Mouse (Mus musculus) intestine, embryonic 16.5 days (tissue): Measurements from ENCODE around the gene Xirp1. TPM values are rescaled to one million over a fixed set of nuclear protein-coding genes. Genes with fewer than 3 reads are reported as not detected.
A peak's percentile ranks its signal among the peaks of the same experiment; 100 is the strongest.

Source experiments
- ATAC-seq: fragments of 200-750 bp; cut with Nextera tagmentation; 2 replicates; pipeline ENCODE4 v1.8.0; 2017; ENCODE audit warnings: moderate TSS enrichment, moderate library complexity
- H3K27ac ChIP-seq: fragments of 300-500 bp; sonication (generic); 2 replicates; pipeline ENCODE4 v1.5.1; 2014; ENCODE audit warnings: mild to moderate bottlenecking, low read length
- H3K27me3 ChIP-seq: fragments of 300-500 bp; sonication (generic); replicated peaks from 2 replicates; pipeline ENCODE4 v1.6.1; 2014; ENCODE audit warnings: low read length, control low read depth, mixed read lengths; ENCODE audit not compliant: control insufficient read depth, insufficient read depth
- H3K36me3 ChIP-seq: fragments of 300-500 bp; sonication (generic); 2 replicates; pipeline ENCODE4 v1.6.1; 2014; ENCODE audit warnings: low read length, control low read depth; ENCODE audit not compliant: control insufficient read depth, insufficient read depth
- H3K4me1 ChIP-seq: fragments of 300-500 bp; sonication (generic); 2 replicates; pipeline ENCODE4 v1.6.1; 2014; ENCODE audit warnings: low read length, control low read depth, mixed read lengths; ENCODE audit not compliant: control insufficient read depth, insufficient read depth
- H3K4me2 ChIP-seq: fragments of 300-500 bp; sonication (generic); 2 replicates; pipeline ENCODE4 v1.6.1; 2014; ENCODE audit warnings: low read depth, low read length, control low read depth
- H3K4me3 ChIP-seq: fragments of 300-500 bp; sonication (generic); 2 replicates; pipeline ENCODE4 v1.5.1; 2014; ENCODE audit warnings: mild to moderate bottlenecking, low read length
- H3K9ac ChIP-seq: fragments of 300-500 bp; sonication (generic); 2 replicates; pipeline ENCODE4 v1.6.1; 2014; ENCODE audit warnings: low read depth, low read length
- H3K9me3 ChIP-seq: fragments of 300-500 bp; sonication (generic); 2 replicates; pipeline ENCODE4 v1.6.1; 2016; ENCODE audit warnings: low read length, control low read depth; ENCODE audit not compliant: control insufficient read depth
- WGBS: fragments of 180-500 bp; shearing (Covaris S2); extraction: QIAGEN DNeasy Blood & Tissue Kit; methylation state at CpG from one replicate; pipeline ENCODE4 v1.1.7; 2014; 5-methylcytosine and 5-hydroxymethylcytosine counted together
- polyA plus RNA-seq: library from polyadenylated mRNA; unstranded; fragments of >200 nt; fragmentation: Nextera tagmentation; extraction: Ambion mirVana; gene quantifications from 2 replicates; pipeline ENCODE4 v1.2.1, GENCODE M21; 2015

Xirp1 gene
- polyA plus RNA-seq, 1 experiment from 2014 or later: 0.06 TPM

DNA sequence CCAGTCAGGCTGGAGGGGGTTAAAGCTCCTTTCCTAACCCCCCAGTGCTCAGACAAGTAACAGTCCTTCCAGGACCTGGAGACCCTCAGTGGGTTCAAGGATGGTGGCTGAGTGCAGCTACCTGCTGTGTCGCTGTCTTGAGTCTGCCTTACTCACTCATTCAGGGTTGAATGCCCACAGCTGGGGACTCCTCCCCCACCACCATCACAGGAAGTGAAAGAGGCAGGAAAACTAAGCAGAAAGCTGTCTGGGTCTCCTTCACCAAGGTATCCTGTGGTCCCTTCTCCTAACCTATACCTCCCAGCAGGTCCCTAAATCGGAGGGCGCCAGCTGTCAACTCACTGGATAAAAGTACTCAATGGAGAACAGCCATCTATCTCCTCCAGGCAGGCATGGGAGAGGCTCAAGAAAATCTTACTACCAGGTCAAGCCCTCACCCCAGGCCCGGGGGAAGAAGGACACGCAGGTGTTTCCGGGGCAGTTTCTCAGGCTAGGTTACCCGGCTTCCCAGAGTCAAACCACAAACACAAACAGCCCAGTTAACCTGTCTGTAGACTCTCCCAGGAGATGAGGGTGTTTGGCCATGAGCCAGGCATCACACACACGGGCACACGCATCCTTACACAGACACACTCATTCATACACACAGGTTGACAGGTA lies 45.1 kb downstream of the Xirp1 start:
- no peak for ATAC-seq
- no peaks in the 10 kb centered on the region for H3K9me3 ChIP-seq
- H3K4me2 ChIP-seq: no peak overlapping the region
- peaks cover 9% of the 10 kb centered on the region for H3K36me3 ChIP-seq
- no peak overlapping the region for H3K9ac ChIP-seq
- H3K4me3 ChIP-seq: no peak overlapping the region
- 60% methylated on average over 9 of the region's 9 CpGs for WGBS
- no peaks in the 10 kb centered on the region for H3K27me3 ChIP-seq
- H3K27ac ChIP-seq: no peak overlapping the region
- peaks cover 60% of the 10 kb centered on the region for H3K4me1 ChIP-seq

DNA sequence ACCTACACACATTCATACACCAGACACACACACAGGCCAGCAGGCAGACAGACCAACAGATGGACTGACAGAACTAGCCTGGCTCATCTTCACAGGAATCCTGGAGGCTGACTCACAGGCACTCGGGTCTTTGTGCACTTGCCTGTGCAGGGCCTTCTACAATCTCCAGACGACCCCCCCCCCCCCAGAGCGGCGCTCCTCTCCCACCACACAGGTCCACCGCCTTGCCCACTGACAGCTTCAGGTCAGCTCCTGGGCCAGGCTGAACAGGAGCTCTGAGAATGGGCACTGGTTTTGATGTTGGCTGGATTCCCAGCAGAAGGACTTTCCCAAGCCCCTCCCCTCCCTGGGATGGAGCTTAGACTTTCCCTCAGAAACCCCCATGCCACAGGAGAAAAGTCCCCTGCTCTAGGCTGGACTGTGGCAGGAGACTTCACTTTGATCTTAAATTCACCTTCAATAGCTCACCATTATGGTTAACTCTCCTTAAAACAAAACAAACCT lies 45.8 kb downstream of the Xirp1 start:
- Histone ChIP-seq H3K4me3 (no peak overlapping the region), H3K4me1 (peaks cover 56% of the 10 kb centered on the region), H3K9ac (peak overlapping the region; percentile 33; the same call in 1 of the 2 replicates), H3K9me3 (no peaks in the 10 kb centered on the region), H3K27me3 (no peaks in the 10 kb centered on the region), H3K27ac (peak overlapping the region; percentile 38; the same call in 1 of the 2 replicates), H3K36me3 (peaks cover 13% of the 10 kb centered on the region), H3K4me2 (no peak overlapping the region)
- no peak for ATAC-seq
- WGBS: 36% methylated on average over 5 of the region's 5 CpGs

DNA sequence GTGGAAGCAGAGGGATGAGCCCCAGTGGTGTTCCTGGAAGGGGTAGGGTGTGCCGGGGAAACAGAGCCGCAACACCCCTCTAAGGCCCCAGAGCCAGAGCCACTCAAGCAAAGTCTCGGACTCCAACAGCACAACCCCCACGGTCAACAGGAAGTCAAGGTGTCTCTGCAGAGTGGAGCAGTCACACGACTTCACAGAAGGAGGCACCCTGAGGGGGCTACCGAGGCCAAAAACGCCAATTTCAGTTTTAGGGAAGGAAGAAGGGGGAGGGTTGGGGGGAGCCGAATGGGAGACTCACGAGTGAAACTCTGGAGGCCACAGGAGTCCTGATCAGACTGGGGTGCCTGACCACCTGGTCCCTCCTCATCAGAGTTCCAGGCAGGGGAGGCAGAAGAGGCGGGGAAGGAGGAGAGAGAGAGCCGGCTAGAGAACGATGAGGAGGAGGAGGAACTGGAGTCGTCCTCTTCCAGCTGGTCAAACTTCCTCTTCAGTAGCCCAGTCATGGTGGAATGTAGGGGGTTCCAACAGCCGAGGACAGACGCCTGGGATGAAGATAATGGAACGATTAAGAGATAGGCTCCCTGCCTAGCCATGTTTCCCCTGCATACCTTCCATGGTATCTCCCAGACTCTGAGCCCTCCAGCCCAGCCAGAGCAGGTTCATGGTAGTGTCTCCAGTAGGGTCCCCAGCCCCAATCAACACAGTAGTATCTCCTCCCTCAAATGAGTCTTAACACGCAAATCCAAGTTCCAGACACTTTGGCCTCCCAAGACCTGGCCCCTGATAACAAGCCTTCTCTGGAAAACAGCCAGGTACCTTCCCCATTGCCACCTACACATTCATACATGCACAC lies 46.5 kb downstream of the Xirp1 start:
- H3K9ac ChIP-seq: no peak overlapping the region; the same call in 1 of the 2 replicates

DNA sequence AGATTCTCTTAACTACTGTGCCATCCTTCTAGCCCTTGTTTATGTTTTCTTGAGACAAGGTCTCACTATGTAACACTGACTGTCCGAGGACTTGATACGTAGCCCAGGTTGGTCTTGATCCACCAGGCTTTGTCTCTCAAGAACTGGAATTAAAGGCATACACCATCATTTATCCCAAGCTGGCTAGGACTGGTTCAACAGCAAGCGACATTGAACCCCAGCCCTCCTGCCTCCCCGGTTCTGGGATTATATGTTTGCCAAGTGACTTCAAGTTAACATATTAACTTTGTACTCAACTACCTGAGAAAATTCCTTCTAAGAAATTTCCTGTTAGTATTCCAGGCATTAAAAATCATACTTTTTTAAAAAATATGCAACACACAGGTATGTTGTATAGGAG lies 48.1 kb downstream of the Xirp1 start:
- Histone ChIP-seq H3K27ac (no peak overlapping the region), H3K4me1 (peaks cover 35% of the 10 kb centered on the region), H3K4me2 (no peak overlapping the region), H3K27me3 (no peaks in the 10 kb centered on the region), H3K36me3 (peaks cover 13% of the 10 kb centered on the region), H3K4me3 (no peak overlapping the region), H3K9ac (no peak overlapping the region), H3K9me3 (no peaks in the 10 kb centered on the region)
- ATAC-seq: no peak
- WGBS: 83% methylated on average over 4 of the region's 4 CpGs

More for the DNA sequence above, 46.5 kb downstream of the Xirp1 start:
- peak overlapping the region; percentile 38; the same call in 1 of the 2 replicates for H3K27ac ChIP-seq
- H3K9me3 ChIP-seq: no peaks in the 10 kb centered on the region
- peaks cover 13% of the 10 kb centered on the region for H3K36me3 ChIP-seq
- WGBS: 38% methylated on average over 17 of the region's 17 CpGs
- H3K27me3 ChIP-seq: no peaks in the 10 kb centered on the region
- H3K4me1 ChIP-seq: peaks cover 49% of the 10 kb centered on the region
- no peak overlapping the region for H3K4me2 ChIP-seq
- ATAC-seq: no peak
- H3K4me3 ChIP-seq: no peak overlapping the region

DNA sequence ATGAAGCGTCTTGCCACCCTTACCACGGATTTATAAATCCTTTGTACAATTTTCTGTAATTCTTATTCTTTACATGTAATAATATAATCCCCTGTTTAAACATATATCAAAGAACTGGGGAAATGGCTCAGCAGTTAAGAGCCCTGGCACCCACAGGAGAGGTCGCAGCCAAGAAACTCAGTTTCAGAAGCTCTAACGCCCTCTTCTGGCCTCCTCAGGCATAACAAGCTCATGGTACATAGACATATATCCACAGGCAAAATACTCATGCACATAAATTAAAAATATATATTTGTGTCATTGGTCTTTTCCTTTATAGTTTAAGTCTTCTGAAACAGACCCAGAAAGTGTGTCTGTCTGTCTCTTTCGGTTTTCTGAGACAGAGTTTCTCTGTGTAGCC lies 48.8 kb downstream of the Xirp1 start:
- no peak overlapping the region for H3K4me2 ChIP-seq
- no peak for ATAC-seq
- no peak overlapping the region for H3K4me3 ChIP-seq

DNA sequence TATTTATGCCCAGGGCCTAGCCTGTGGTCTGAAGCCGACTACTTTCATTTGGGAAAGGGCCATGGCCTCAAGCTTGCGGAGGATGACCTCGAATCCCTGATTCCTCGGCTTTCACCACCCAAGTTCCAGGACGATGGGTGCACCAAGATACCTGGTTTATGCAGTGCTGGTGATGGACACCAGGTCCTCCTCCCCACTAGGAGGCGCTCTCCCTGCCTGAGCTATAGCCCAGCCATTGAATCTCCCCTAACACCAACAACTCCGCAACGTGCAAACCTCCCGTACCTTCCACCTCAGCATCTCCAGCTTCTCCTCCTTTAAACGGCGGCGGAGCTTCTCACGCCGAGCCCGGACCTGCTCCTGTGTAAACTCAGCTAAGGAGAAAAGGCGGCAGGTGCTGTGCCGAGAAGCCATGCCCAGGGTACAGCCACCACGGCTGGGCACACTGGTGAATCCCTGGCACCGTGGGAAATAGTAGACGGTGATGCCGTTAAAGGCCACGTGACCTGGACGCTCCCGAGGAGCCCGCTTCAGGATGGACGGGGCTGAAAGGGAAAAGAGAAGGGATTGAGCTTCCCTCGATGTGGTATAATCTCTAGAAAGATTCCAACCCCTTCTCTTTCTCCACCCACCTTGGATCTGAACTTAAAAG lies 49.4 kb downstream of the Xirp1 start:
- H3K4me3 ChIP-seq: no peak overlapping the region
- H3K27ac ChIP-seq: no peak overlapping the region
- H3K27me3 ChIP-seq: no peaks in the 10 kb centered on the region
- no peak overlapping the region for H3K9ac ChIP-seq
- H3K9me3 ChIP-seq: no peaks in the 10 kb centered on the region
- no peak for ATAC-seq
- H3K36me3 ChIP-seq: peaks cover 13% of the 10 kb centered on the region
- 92% methylated on average over 27 of the region's 27 CpGs for WGBS
- H3K4me1 ChIP-seq: peaks cover 29% of the 10 kb centered on the region
- H3K4me2 ChIP-seq: no peak overlapping the region

More for the DNA sequence above, 48.8 kb downstream of the Xirp1 start:
- H3K4me1 ChIP-seq: peaks cover 30% of the 10 kb centered on the region
- H3K27ac ChIP-seq: no peak overlapping the region
- no peaks in the 10 kb centered on the region for H3K27me3 ChIP-seq
- H3K36me3 ChIP-seq: peaks cover 13% of the 10 kb centered on the region
- H3K9me3 ChIP-seq: no peaks in the 10 kb centered on the region
- H3K9ac ChIP-seq: no peak overlapping the region
- WGBS: 80% methylated on average over 5 of the region's 5 CpGs

DNA sequence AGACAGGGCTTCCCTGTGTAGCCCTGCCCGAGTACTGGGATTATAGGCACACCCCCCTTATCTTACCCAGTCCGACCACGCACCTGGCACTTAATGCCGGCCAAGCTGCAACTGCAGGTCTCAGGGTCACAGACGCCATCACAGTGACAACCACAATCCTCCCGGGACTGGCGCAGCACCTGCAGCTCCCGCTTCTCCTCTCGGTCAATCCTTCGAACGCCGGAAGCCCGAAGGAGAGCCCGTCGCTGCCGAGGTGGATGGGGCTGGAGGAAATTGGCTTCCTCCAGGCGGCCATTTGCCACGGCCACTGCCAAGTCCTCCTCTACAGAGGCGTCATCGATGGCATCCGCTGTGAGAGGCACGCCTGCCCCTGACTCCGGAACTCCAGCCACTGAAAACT lies 50.1 kb downstream of the Xirp1 start:
- no peak for ATAC-seq
- 92% methylated on average over 23 of the region's 23 CpGs for WGBS
- no peak overlapping the region for H3K4me3 ChIP-seq
- H3K36me3 ChIP-seq: peaks cover 13% of the 10 kb centered on the region
- peaks cover 22% of the 10 kb centered on the region for H3K4me1 ChIP-seq
- H3K9me3 ChIP-seq: no peaks in the 10 kb centered on the region
- H3K27ac ChIP-seq: no peak overlapping the region
- no peak overlapping the region for H3K4me2 ChIP-seq
- no peak overlapping the region for H3K9ac ChIP-seq
- H3K27me3 ChIP-seq: no peaks in the 10 kb centered on the region

DNA sequence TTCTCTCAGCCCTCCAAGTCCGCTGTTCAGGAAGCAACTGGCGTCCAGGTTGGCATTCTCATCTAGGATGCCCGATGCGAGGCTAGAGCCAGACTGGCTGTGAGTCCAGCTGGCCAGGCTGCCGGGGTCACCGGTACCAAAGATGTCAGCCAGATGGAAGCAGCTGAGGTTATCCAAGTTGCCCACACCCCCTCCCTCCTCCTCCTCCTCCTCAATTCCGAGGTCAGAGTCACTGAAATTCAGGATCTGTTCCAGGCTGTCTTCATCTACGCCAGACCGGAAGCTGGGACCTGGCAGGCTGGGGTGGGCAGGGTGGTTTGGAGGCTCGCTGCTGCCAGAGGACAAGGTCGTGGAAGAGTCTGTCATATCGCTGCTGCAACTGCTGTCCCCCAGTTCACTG lies 50.8 kb downstream of the Xirp1 start:
- no peaks in the 10 kb centered on the region for H3K27me3 ChIP-seq
- WGBS: 84% methylated on average over 12 of the region's 12 CpGs
- peaks cover 15% of the 10 kb centered on the region for H3K4me1 ChIP-seq
- no peak overlapping the region for H3K9ac ChIP-seq
- H3K4me2 ChIP-seq: no peak overlapping the region
- no peak for ATAC-seq
- H3K27ac ChIP-seq: no peak overlapping the region
- peaks cover 13% of the 10 kb centered on the region for H3K36me3 ChIP-seq
- H3K4me3 ChIP-seq: no peak overlapping the region
- no peaks in the 10 kb centered on the region for H3K9me3 ChIP-seq

DNA sequence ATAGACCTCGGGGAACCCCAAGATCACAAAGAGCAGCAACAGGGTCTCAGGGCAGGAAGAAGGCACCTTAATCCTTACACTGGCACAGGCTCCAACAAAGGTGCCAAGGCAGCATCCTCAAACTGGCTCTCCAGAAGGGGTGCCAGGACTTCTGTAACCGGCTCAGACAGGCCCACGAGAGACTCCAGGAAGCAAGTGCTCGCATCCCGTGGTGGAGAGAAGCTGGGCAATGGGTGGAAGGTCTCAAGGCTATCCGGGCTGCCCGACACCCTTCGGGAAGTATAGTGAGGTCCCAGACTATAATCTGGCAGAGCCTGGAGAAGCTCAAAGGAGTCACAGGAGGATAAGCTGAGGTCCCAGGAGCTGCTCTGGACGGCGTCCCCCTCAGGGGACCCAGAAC lies 51.2 kb downstream of the Xirp1 start:
- peaks cover 13% of the 10 kb centered on the region for H3K36me3 ChIP-seq
- H3K27ac ChIP-seq: no peak overlapping the region
- no peak for ATAC-seq
- H3K4me2 ChIP-seq: no peak overlapping the region
- peaks cover 11% of the 10 kb centered on the region for H3K4me1 ChIP-seq
- no peaks in the 10 kb centered on the region for H3K27me3 ChIP-seq
- H3K9me3 ChIP-seq: no peaks in the 10 kb centered on the region
- H3K9ac ChIP-seq: no peak overlapping the region
- no peak overlapping the region for H3K4me3 ChIP-seq
- 94% methylated on average over 10 of the region's 10 CpGs for WGBS
